Mouse (Mus musculus) intestine, embryonic 14.5 days (tissue): ENCODE measurements at regions not wholly inside any gene's neighbourhood (a gene's known extent, or its start where the extent isn't known, plus 50 kb on each side); places are given as distances from the start of the nearest gene placed in this dataset.

Source experiments
- ATAC-seq: fragments of 200-750 bp; cut with Nextera tagmentation; replicated peaks from 2 replicates; pipeline ENCODE4 v1.8.0; 2017; ENCODE audit warnings: low read depth, moderate number of reproducible peaks, moderate TSS enrichment, moderate library complexity; ENCODE audit not compliant: low FRiP score, low TSS enrichment
- DNase-seq: peaks from one replicate; pipeline ENCODE4 v3.0.0-alpha.2; 2018; ENCODE audit warnings: low spot score
- H3K27ac ChIP-seq: fragments of 300-500 bp; sonication (generic); 2 replicates; pipeline ENCODE4 v1.5.1; 2014; ENCODE audit warnings: low read depth, mild to moderate bottlenecking, control low read depth
- H3K27me3 ChIP-seq: fragments of 300-500 bp; sonication (generic); replicated peaks from 2 replicates; pipeline ENCODE4 v1.6.1; 2014; ENCODE audit warnings: low read length, control low read depth; ENCODE audit not compliant: control insufficient read depth, insufficient read depth
- H3K36me3 ChIP-seq: fragments of 300-500 bp; sonication (generic); 2 replicates; pipeline ENCODE4 v1.6.1; 2014; ENCODE audit warnings: low read length, control low read depth; ENCODE audit not compliant: control insufficient read depth, insufficient read depth
- H3K4me1 ChIP-seq: fragments of 300-500 bp; sonication (generic); replicated peaks from 2 replicates; pipeline ENCODE4 v1.6.1; 2014; ENCODE audit warnings: low read length, control low read depth, mixed read lengths; ENCODE audit not compliant: control insufficient read depth, insufficient read depth
- H3K4me2 ChIP-seq: fragments of 300-500 bp; sonication (generic); 2 replicates; pipeline ENCODE4 v1.6.1; 2014; ENCODE audit warnings: low read length
- H3K4me3 ChIP-seq: fragments of 300-500 bp; sonication (generic); 2 replicates; pipeline ENCODE4 v1.5.1; 2014; ENCODE audit warnings: low read depth, low read length, control low read depth, mixed read lengths
- H3K9ac ChIP-seq: fragments of 300-500 bp; sonication (generic); 2 replicates; pipeline ENCODE4 v1.6.1; 2014; ENCODE audit warnings: mild to moderate bottlenecking, low read length
- H3K9me3 ChIP-seq: fragments of 300-500 bp; sonication (generic); 2 replicates; pipeline ENCODE4 v1.6.1; 2016; ENCODE audit warnings: low read length, control low read depth; ENCODE audit not compliant: control insufficient read depth
- WGBS: fragments of 180-500 bp; shearing (Covaris S2); extraction: QIAGEN DNeasy Blood & Tissue Kit; methylation state at CpG from one replicate; pipeline ENCODE4 v1.1.7; 2014; 5-methylcytosine and 5-hydroxymethylcytosine counted together

GRCm38 (mm10) chr6:147371737-147372136 is 103.9 kb upstream of the Ccdc91 start:
- 71% methylated on average over 4 of the region's 4 CpGs for whole genome bisulfite sequencing
- ATAC-seq (no peak), DNase-seq (no peak)

GRCm38 (mm10) chr6:147371336-147371735 is 104.3 kb upstream of the Ccdc91 start:
- H3K36me3 ChIP-seq, result no peaks in the 10 kb centered on the region
- H3K27ac ChIP-seq, result no peak overlapping the region
- H3K4me1 ChIP-seq, result no peaks in the 10 kb centered on the region
- no peaks in the 10 kb centered on the region for H3K9me3 ChIP-seq
- DNase-seq (no peak), ATAC-seq (no peak)
- no peak overlapping the region for H3K9ac ChIP-seq
- H3K4me3 ChIP-seq, result no peak overlapping the region
- 84% methylated on average over 3 of the region's 3 CpGs for WGBS
- no peaks in the 10 kb centered on the region for H3K27me3 ChIP-seq
- H3K4me2 ChIP-seq, result no peak overlapping the region

More at GRCm38 (mm10) chr6:147371737-147372136, 103.9 kb upstream of the Ccdc91 start:
- H3K4me2 ChIP-seq, result no peak overlapping the region
- H3K4me3 ChIP-seq, result no peak overlapping the region
- H3K27me3 ChIP-seq, result no peaks in the 10 kb centered on the region
- no peak overlapping the region for H3K9ac ChIP-seq
- no peaks in the 10 kb centered on the region for H3K9me3 ChIP-seq
- no peak overlapping the region for H3K27ac ChIP-seq
- no peaks in the 10 kb centered on the region for H3K36me3 ChIP-seq
- H3K4me1 ChIP-seq, result no peaks in the 10 kb centered on the region

- H3K9ac ChIP-seq, result no peak overlapping the region
- H3K4me1 ChIP-seq, result no peaks in the 10 kb centered on the region
- no peak overlapping the region for H3K4me3 ChIP-seq
- H3K9me3 ChIP-seq, result no peaks in the 10 kb centered on the region
- H3K27me3 ChIP-seq, result no peaks in the 10 kb centered on the region
- no peak for ATAC-seq
- H3K4me2 ChIP-seq, result no peak overlapping the region
- WGBS, result 88% methylated on average over 6 of the region's 6 CpGs
- no peaks in the 10 kb centered on the region for H3K36me3 ChIP-seq
- no peak for DNase-seq
- H3K27ac ChIP-seq, result no peak overlapping the region
Observed at GRCm38 (mm10) chr6:147362842-147363241, 98.9 kb upstream of the Pthlh start.

GRCm38 (mm10) chr6:147357031-147357430 is 93.0 kb upstream of the Pthlh start:
- Histone ChIP-seq H3K36me3 (no peaks in the 10 kb centered on the region), H3K9me3 (no peaks in the 10 kb centered on the region), H3K27ac (no peak overlapping the region), H3K27me3 (no peaks in the 10 kb centered on the region), H3K4me3 (no peak overlapping the region), H3K4me2 (no peak overlapping the region), H3K4me1 (no peaks in the 10 kb centered on the region), H3K9ac (no peak overlapping the region)
- WGBS, result 78% methylated on average over 2 of the region's 2 CpGs
- no peak for ATAC-seq
- DNase-seq, result no peak

- DNase-seq, result no peak
- no peaks in the 10 kb centered on the region for H3K36me3 ChIP-seq
- WGBS, result 88% methylated on average over 5 of the region's 5 CpGs
Observed at GRCm38 (mm10) chr6:147356570-147356969, 92.6 kb upstream of the Pthlh start.

GRCm38 (mm10) chr6:147349566-147350237 is 85.7 kb upstream of the Pthlh start:
- ATAC-seq, result no peak
- WGBS, result 72% methylated on average over 4 of the region's 4 CpGs
- H3K27me3 ChIP-seq, result no peaks in the 10 kb centered on the region
- no peak overlapping the region for H3K27ac ChIP-seq
- no peaks in the 10 kb centered on the region for H3K36me3 ChIP-seq
- DNase-seq, result no peak
- H3K9ac ChIP-seq, result no peak overlapping the region
- no peaks in the 10 kb centered on the region for H3K4me1 ChIP-seq
- H3K9me3 ChIP-seq, result no peaks in the 10 kb centered on the region
- no peak overlapping the region for H3K4me3 ChIP-seq
- H3K4me2 ChIP-seq, result no peak overlapping the region

More at GRCm38 (mm10) chr6:147356570-147356969, 92.6 kb upstream of the Pthlh start:
- H3K4me1 ChIP-seq, result no peaks in the 10 kb centered on the region
- ATAC-seq, result no peak
- H3K4me2 ChIP-seq, result no peak overlapping the region
- H3K4me3 ChIP-seq, result no peak overlapping the region
- H3K27me3 ChIP-seq, result no peaks in the 10 kb centered on the region
- no peak overlapping the region for H3K27ac ChIP-seq
- no peaks in the 10 kb centered on the region for H3K9me3 ChIP-seq
- no peak overlapping the region for H3K9ac ChIP-seq

- WGBS, result 69% methylated on average over 3 of the region's 3 CpGs
- H3K27me3 ChIP-seq, result no peaks in the 10 kb centered on the region
- no peaks in the 10 kb centered on the region for H3K4me1 ChIP-seq
- H3K4me3 ChIP-seq, result no peak overlapping the region
- H3K9ac ChIP-seq, result no peak overlapping the region
- no peaks in the 10 kb centered on the region for H3K9me3 ChIP-seq
- H3K4me2 ChIP-seq, result no peak overlapping the region
- H3K36me3 ChIP-seq, result no peaks in the 10 kb centered on the region
- ATAC-seq, result no peak
- no peak overlapping the region for H3K27ac ChIP-seq
- DNase-seq, result no peak
Observed at GRCm38 (mm10) chr6:147348621-147349020, 84.6 kb upstream of the Pthlh start.

- Histone ChIP-seq H3K27me3 (no peaks in the 10 kb centered on the region), H3K4me3 (no peak overlapping the region), H3K36me3 (no peaks in the 10 kb centered on the region), H3K9me3 (no peaks in the 10 kb centered on the region), H3K9ac (no peak overlapping the region), H3K4me1 (no peaks in the 10 kb centered on the region), H3K4me2 (no peak overlapping the region), H3K27ac (no peak overlapping the region)
- 77% methylated on average over 1 of the region's 1 CpGs for WGBS
- no peak for DNase-seq
- no peak for ATAC-seq
Observed at GRCm38 (mm10) chr6:147341042-147341441, 77.1 kb upstream of the Pthlh start.

GRCm38 (mm10) chr6:147332976-147333375 is 69.0 kb upstream of the Pthlh start:
- 49% methylated on average over 7 of the region's 7 CpGs for WGBS
- Histone ChIP-seq H3K36me3 (no peaks in the 10 kb centered on the region), H3K27ac (no peak overlapping the region), H3K27me3 (no peaks in the 10 kb centered on the region), H3K9me3 (no peaks in the 10 kb centered on the region), H3K4me1 (no peaks in the 10 kb centered on the region), H3K9ac (no peak overlapping the region), H3K4me3 (no peak overlapping the region), H3K4me2 (no peak overlapping the region)
- no peak for DNase-seq
- no peak for ATAC-seq
